Mouse (Mus musculus) neutrophil, adult 65 days (primary cell): ENCODE measurements around the gene Prdm13. TPM values are rescaled to one million over a fixed set of nuclear protein-coding genes. Genes with fewer than 3 reads are reported as not detected.

Experiments used
- total RNA-seq: library from RNA; stranded (reverse); gene quantifications from 2 replicates; pipeline ENCODE4 v1.2.4, GENCODE M21; 2023

Gene Prdm13
- not detected in 2 replicates for total RNA-seq

GRCm38 (mm10) chr4:21685595-21686091 lies at the start of gene Prdm13:
Prdm13 (minus strand) TSS chr4:21685963.

GRCm38 (mm10) chr4:21727615-21728165 lies 41.9 kb upstream of the Prdm13 start, which contains the start of gene Ccnc:
Ccnc (plus strand) TSS chr4:21727701.

Other genes starting within 250 kb of the Prdm13 start
- 27.4 and 28.1 TPM in 2 replicates for gene Ccnc, start 41.7 kb upstream of the Prdm13 start, total RNA-seq
- gene Usp45, start 81.2 kb upstream of the Prdm13 start, total RNA-seq, result 15.8 and 16.0 TPM in 2 replicates
- 4.3 and 5.1 TPM in 2 replicates for gene Tstd3, start 81.2 kb upstream of the Prdm13 start, total RNA-seq
- gene Pnisr, start 161.6 kb upstream of the Prdm13 start, total RNA-seq, result 157 and 185 TPM in 2 replicates
- gene Coq3, start 193.7 kb upstream of the Prdm13 start, total RNA-seq, result 1.00 and 2.2 TPM in 2 replicates
- not detected in 2 replicates for gene Faxc, start 245.4 kb upstream of the Prdm13 start, total RNA-seq